Mouse (Mus musculus) E14TG2a.4 (cell line): ENCODE data around the gene Celf5.

ENCODE experiments used
- CTCF ChIP-seq: conservative IDR thresholded peaks from 2 replicates; pipeline ENCODE4 v1.5.1; 2014; ENCODE audit warnings: low read length
- NANOG ChIP-seq: IDR thresholded peaks from 2 replicates; pipeline ENCODE4 v1.6.1; 2014; ENCODE audit warnings: borderline replicate concordance, low read length, mixed read lengths

DNA sequence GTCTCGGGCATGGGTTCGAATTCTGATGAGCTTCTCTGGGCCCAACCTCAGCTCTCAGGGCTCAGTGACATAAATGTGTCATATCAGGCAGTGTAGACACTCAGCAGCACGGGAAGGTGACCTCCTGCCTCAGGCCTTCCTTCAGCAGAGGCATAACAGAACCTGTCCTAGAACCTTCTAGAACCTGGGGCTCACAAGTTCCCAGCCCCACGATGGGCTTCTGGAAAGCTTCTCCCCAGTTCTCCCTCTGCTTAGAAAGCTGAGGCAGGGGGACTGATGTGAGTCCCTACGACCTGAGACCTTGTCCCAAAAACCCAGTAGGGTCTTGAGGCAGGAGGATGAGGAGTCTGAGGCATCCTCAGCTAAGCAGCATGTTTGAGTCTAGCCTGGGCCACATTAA, 67.4 kb downstream of the Celf5 start:
- TF ChIP-seq CTCF = no peak
- TF ChIP-seq NANOG = no peak
